Mouse (Mus musculus) CH12.LX (cell line): Measurements from ENCODE around the gene Dynlt1f.
"Not testable (repeated sequence)": the region's sequence is repeated elsewhere in the genome, so short reads cannot be mapped to it uniquely, and the experiment has no call there.

Experiments used
- NRF1 ChIP-seq: IDR thresholded peaks from 2 replicates; pipeline ENCODE4 v1.6.1; 2014; ENCODE audit warnings: low read depth, mild to moderate bottlenecking, inconsistent platforms, low read length, improper control_type of control experiment, moderate library complexity
- TBP ChIP-seq: conservative IDR thresholded peaks from 2 replicates; pipeline ENCODE4 v1.6.1; 2011; ENCODE audit warnings: low read depth, low read length, improper control_type of control experiment

DNA sequence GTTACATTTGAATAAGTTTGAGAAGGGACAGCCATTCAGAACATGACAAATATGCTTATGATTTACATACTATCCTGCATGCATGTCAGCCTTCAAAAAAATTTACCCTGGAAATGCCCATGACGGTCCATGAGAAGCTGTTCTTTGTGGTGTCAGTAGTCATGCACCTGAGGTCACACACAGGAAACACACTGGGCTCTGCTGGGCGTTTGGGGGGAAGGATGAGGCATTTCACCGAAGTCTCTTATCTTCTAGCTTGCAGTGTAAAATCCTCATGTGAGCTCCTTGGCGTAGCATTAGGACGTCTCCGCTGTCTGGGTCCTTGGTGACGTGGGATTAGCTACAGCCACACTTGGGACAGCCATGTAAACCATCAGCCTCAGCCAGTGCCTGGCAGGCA is 3.1 kb upstream of the Dynlt1f start, which contains the start of gene Sytl3:
- TF ChIP-seq NRF1, TBP: not testable (repeated sequence)
